Mouse (Mus musculus): Measurements from ENCODE around the gene Acbd5. TPM values are rescaled to one million over a fixed set of nuclear protein-coding genes. Genes with fewer than 3 reads are reported as not detected.

Acbd5 gene
- polyA plus RNA-seq (2014; fragmentation: Nextera tagmentation; extraction: Ambion mirVana) = 40.6 and 40.7 TPM in 2 replicates

GRCm38 (mm10) chr2:23067552-23068369 lies at the start of gene Acbd5:
Gene Acbd5, plus strand, starts transcription at chr2:23068167.
- WGBS = 2% methylated on average over 34 of the region's 34 CpGs
- peak; percentile 93 for ATAC-seq (replicated peaks; ENCODE audit: low FRiP score)

GRCm38 (mm10) chr2:23019170-23019569 lies 48.8 kb upstream of the Acbd5 start:
- WGBS = 94% methylated on average over 2 of the region's 2 CpGs
- no peak overlapping the region for H3K4me2 ChIP-seq (ENCODE audit: low read depth, low read length, severe bottlenecking)
- ATAC-seq (replicated peaks; ENCODE audit: low FRiP score) (no peak), DNase-seq (ENCODE audit: low spot score) (no peak)
- no peak overlapping the region for H3K27ac ChIP-seq (ENCODE audit: low read depth, low read length)
- H3K4me3 ChIP-seq (ENCODE audit: low read depth, low read length) = no peak overlapping the region
- H3K36me3 ChIP-seq (ENCODE audit: control insufficient read depth, insufficient read depth, low read length) = no peaks in the 10 kb centered on the region
- H3K9me3 ChIP-seq (ENCODE audit: control insufficient read depth, low read length) = no peaks in the 10 kb centered on the region
- H3K9ac ChIP-seq (ENCODE audit: low read length) = no peak overlapping the region
- H3K27me3 ChIP-seq (ENCODE audit: control insufficient read depth, insufficient read depth, low read length) = no peaks in the 10 kb centered on the region
- peaks cover 2% of the 10 kb centered on the region; the same call in 1 of the 2 replicates for H3K4me1 ChIP-seq (replicated peaks; ENCODE audit: control insufficient read depth, insufficient read depth, low read length)

More at GRCm38 (mm10) chr2:23067552-23068369, at the start of gene Acbd5:
- Histone ChIP-seq H3K36me3 (ENCODE audit: control insufficient read depth, insufficient read depth, low read length) (no peaks in the 10 kb centered on the region), H3K27me3 (ENCODE audit: control insufficient read depth, insufficient read depth, low read length) (no peaks in the 10 kb centered on the region), H3K4me2 (ENCODE audit: low read depth, low read length, severe bottlenecking) (peak within 1 kb of the TSS; percentile 86), H3K4me1 (replicated peaks; ENCODE audit: control insufficient read depth, insufficient read depth, low read length) (no peaks in the 10 kb centered on the region), H3K9ac (ENCODE audit: low read length) (peak within 1 kb of the TSS; percentile 79), H3K4me3 (ENCODE audit: low read depth, low read length) (peak within 1 kb of the TSS; percentile 65), H3K27ac (ENCODE audit: low read depth, low read length) (peak within 1 kb of the TSS; percentile 85), H3K9me3 (ENCODE audit: control insufficient read depth, low read length) (no peaks in the 10 kb centered on the region)
- DNase-seq (ENCODE audit: low spot score) = peak; percentile 95

GRCm38 (mm10) chr2:23021320-23021719 lies 46.6 kb upstream of the Acbd5 start:
- Histone ChIP-seq H3K9ac (ENCODE audit: low read length) (no peak overlapping the region), H3K4me2 (ENCODE audit: low read depth, low read length, severe bottlenecking) (no peak overlapping the region), H3K27ac (ENCODE audit: low read depth, low read length) (no peak overlapping the region), H3K36me3 (ENCODE audit: control insufficient read depth, insufficient read depth, low read length) (no peaks in the 10 kb centered on the region), H3K4me1 (replicated peaks; ENCODE audit: control insufficient read depth, insufficient read depth, low read length) (peaks cover 2% of the 10 kb centered on the region; the same call in 1 of the 2 replicates), H3K4me3 (ENCODE audit: low read depth, low read length) (no peak overlapping the region), H3K9me3 (ENCODE audit: control insufficient read depth, low read length) (no peaks in the 10 kb centered on the region), H3K27me3 (ENCODE audit: control insufficient read depth, insufficient read depth, low read length) (no peaks in the 10 kb centered on the region)
- ATAC-seq (replicated peaks; ENCODE audit: low FRiP score) (no peak), DNase-seq (ENCODE audit: low spot score) (no peak)
- 89% methylated on average over 4 of the region's 4 CpGs for WGBS

DNA sequence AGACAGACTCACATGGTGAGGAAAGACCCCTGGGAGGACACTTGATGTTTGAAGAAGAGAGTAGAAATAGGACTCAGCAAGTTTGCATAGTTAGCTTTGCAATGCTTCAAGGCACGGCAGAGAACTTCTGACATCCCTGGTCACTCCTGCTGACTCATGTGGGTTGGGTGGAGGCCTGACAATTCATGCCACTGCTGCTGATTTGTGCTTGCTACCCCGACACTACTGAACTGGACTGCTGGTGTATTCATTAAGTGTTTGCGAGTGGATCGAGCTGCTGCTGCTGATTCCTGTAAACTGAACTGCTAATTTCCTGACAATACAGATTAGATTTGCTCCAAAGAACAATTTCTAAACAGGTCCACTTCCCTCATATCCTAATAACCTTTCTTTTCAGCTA lies 46.2 kb upstream of the Acbd5 start:
- no peak overlapping the region for H3K4me2 ChIP-seq (ENCODE audit: low read depth, low read length, severe bottlenecking)
- H3K4me1 ChIP-seq (replicated peaks; ENCODE audit: control insufficient read depth, insufficient read depth, low read length) = peaks cover 2% of the 10 kb centered on the region; the same call in 1 of the 2 replicates
- H3K9me3 ChIP-seq (ENCODE audit: control insufficient read depth, low read length) = no peaks in the 10 kb centered on the region
- no peaks in the 10 kb centered on the region for H3K36me3 ChIP-seq (ENCODE audit: control insufficient read depth, insufficient read depth, low read length)
- ATAC-seq (replicated peaks; ENCODE audit: low FRiP score) = no peak
- 20% methylated on average over 4 of the region's 4 CpGs for WGBS
- H3K27me3 ChIP-seq (ENCODE audit: control insufficient read depth, insufficient read depth, low read length) = no peaks in the 10 kb centered on the region
- no peak overlapping the region for H3K9ac ChIP-seq (ENCODE audit: low read length)
- DNase-seq (ENCODE audit: low spot score) = no peak
- H3K4me3 ChIP-seq (ENCODE audit: low read depth, low read length) = no peak overlapping the region
- no peak overlapping the region for H3K27ac ChIP-seq (ENCODE audit: low read depth, low read length)

DNA sequence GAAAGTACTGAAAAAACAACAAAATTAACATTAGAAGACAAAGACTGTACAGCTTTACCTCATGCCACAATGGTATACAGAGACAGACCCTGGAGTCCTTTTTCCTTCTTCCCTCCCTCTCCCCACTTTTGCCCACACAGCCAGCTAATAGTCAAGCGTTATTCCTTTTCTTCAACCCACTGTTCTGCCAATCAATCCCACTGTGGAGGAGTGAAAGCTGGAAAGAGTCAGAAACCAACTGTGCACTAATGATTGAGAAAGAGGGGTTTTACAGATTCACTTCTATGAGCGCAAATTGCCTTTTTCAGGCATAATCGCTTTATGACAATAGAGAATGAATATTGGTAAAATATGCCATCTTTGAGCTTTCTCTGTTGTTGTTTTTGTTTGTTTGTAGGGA lies 44.9 kb upstream of the Acbd5 start:
- ATAC-seq (replicated peaks; ENCODE audit: low FRiP score) (no peak), DNase-seq (ENCODE audit: low spot score) (no peak)
- Histone ChIP-seq H3K9ac (ENCODE audit: low read length) (no peak overlapping the region), H3K4me2 (ENCODE audit: low read depth, low read length, severe bottlenecking) (no peak overlapping the region), H3K4me3 (ENCODE audit: low read depth, low read length) (no peak overlapping the region), H3K27ac (ENCODE audit: low read depth, low read length) (no peak overlapping the region), H3K9me3 (ENCODE audit: control insufficient read depth, low read length) (no peaks in the 10 kb centered on the region), H3K27me3 (ENCODE audit: control insufficient read depth, insufficient read depth, low read length) (no peaks in the 10 kb centered on the region), H3K36me3 (ENCODE audit: control insufficient read depth, insufficient read depth, low read length) (no peaks in the 10 kb centered on the region), H3K4me1 (replicated peaks; ENCODE audit: control insufficient read depth, insufficient read depth, low read length) (peaks cover 2% of the 10 kb centered on the region; the same call in 1 of the 2 replicates)
- 76% methylated on average over 3 of the region's 3 CpGs for WGBS

GRCm38 (mm10) chr2:23023714-23024282 lies 44.2 kb upstream of the Acbd5 start:
- DNase-seq (ENCODE audit: low spot score) (no peak), ATAC-seq (replicated peaks; ENCODE audit: low FRiP score) (no peak)
- H3K9ac ChIP-seq (ENCODE audit: low read length) = no peak overlapping the region
- no peak overlapping the region for H3K4me2 ChIP-seq (ENCODE audit: low read depth, low read length, severe bottlenecking)
- H3K9me3 ChIP-seq (ENCODE audit: control insufficient read depth, low read length) = no peaks in the 10 kb centered on the region
- H3K27ac ChIP-seq (ENCODE audit: low read depth, low read length) = no peak overlapping the region
- H3K4me1 ChIP-seq (replicated peaks; ENCODE audit: control insufficient read depth, insufficient read depth, low read length) = peaks cover 2% of the 10 kb centered on the region; the same call in 1 of the 2 replicates
- no peak overlapping the region for H3K4me3 ChIP-seq (ENCODE audit: low read depth, low read length)
- 91% methylated on average over 4 of the region's 4 CpGs for WGBS
- no peaks in the 10 kb centered on the region for H3K36me3 ChIP-seq (ENCODE audit: control insufficient read depth, insufficient read depth, low read length)
- no peaks in the 10 kb centered on the region for H3K27me3 ChIP-seq (ENCODE audit: control insufficient read depth, insufficient read depth, low read length)

DNA sequence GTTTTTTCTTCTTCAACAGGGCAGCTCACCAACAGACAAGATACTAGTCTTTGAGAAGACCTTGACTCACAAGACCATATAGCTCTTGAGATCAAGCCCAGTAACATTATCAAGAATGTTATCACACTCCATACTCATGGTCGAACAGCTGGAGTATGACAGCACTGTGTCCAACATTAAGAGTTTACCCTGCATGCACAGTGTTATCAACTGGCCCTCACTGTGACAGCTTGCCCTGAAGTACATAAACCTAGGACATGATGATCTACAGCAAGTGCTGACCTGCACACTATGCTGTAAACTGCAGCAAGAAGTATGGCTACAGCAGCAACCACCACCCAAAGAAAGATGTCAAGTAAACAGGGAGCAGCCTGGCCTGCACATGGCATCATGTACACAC lies 41.6 kb upstream of the Acbd5 start:
- ATAC-seq (replicated peaks; ENCODE audit: low FRiP score) = no peak
- Histone ChIP-seq H3K4me1 (replicated peaks; ENCODE audit: control insufficient read depth, insufficient read depth, low read length) (peaks cover 2% of the 10 kb centered on the region; the same call in 1 of the 2 replicates), H3K4me3 (ENCODE audit: low read depth, low read length) (no peak overlapping the region), H3K27ac (ENCODE audit: low read depth, low read length) (no peak overlapping the region), H3K4me2 (ENCODE audit: low read depth, low read length, severe bottlenecking) (no peak overlapping the region), H3K27me3 (ENCODE audit: control insufficient read depth, insufficient read depth, low read length) (no peaks in the 10 kb centered on the region), H3K9ac (ENCODE audit: low read length) (no peak overlapping the region), H3K9me3 (ENCODE audit: control insufficient read depth, low read length) (no peaks in the 10 kb centered on the region), H3K36me3 (ENCODE audit: control insufficient read depth, insufficient read depth, low read length) (no peaks in the 10 kb centered on the region)
- 96% methylated on average over 1 of the region's 1 CpGs for WGBS
- no peak for DNase-seq (ENCODE audit: low spot score)

DNA sequence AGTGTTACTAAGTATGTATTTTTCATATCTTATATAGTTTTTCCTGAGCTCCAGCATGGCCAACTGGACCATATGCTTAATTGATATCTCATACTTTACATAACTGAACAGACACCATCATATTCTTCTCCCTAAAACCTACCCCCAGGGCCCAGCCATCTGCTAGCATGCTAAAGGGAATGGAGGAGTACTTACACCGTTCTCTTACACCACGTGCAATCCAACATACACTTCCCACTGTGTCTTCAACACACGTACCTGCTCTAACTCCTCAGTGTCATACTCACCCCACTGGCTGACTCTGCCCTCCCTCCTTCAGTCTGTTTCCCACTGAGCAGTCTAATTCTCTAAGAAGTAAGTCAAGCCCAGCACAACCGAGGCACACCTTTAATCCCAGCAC lies 39.1 kb upstream of the Acbd5 start:
- no peaks in the 10 kb centered on the region for H3K9me3 ChIP-seq (ENCODE audit: control insufficient read depth, low read length)
- no peaks in the 10 kb centered on the region for H3K4me1 ChIP-seq (replicated peaks; ENCODE audit: control insufficient read depth, insufficient read depth, low read length)
- H3K36me3 ChIP-seq (ENCODE audit: control insufficient read depth, insufficient read depth, low read length) = no peaks in the 10 kb centered on the region
- WGBS = 78% methylated on average over 4 of the region's 4 CpGs
- H3K27me3 ChIP-seq (ENCODE audit: control insufficient read depth, insufficient read depth, low read length) = no peaks in the 10 kb centered on the region
- ATAC-seq (replicated peaks; ENCODE audit: low FRiP score) (no peak), DNase-seq (ENCODE audit: low spot score) (no peak)
- no peak overlapping the region for H3K27ac ChIP-seq (ENCODE audit: low read depth, low read length)
- H3K4me2 ChIP-seq (ENCODE audit: low read depth, low read length, severe bottlenecking) = no peak overlapping the region
- no peak overlapping the region for H3K9ac ChIP-seq (ENCODE audit: low read length)
- no peak overlapping the region for H3K4me3 ChIP-seq (ENCODE audit: low read depth, low read length)
